Mouse (Mus musculus) intestine, postnatal 0 days (tissue): ENCODE measurements around the gene Taf6l. TPM values are rescaled to one million over a fixed set of nuclear protein-coding genes. Genes with fewer than 3 reads are reported as not detected.

Experiments
- ATAC-seq: fragments of 200-750 bp; cut with Nextera tagmentation; 2 replicates; pipeline ENCODE4 v1.8.0; 2017; ENCODE audit warnings: mild to moderate bottlenecking, moderate TSS enrichment, moderate library complexity
- H3K27ac ChIP-seq: fragments of 300-500 bp; sonication (generic); 2 replicates; pipeline ENCODE4 v1.5.1; 2014; ENCODE audit warnings: mild to moderate bottlenecking, low read depth, low read length, moderate library complexity
- H3K27me3 ChIP-seq: fragments of 300-500 bp; sonication (generic); replicated peaks from 2 replicates; pipeline ENCODE4 v1.6.1; 2014; ENCODE audit warnings: low read length, mixed read lengths; ENCODE audit not compliant: control insufficient read depth, insufficient read depth
- H3K36me3 ChIP-seq: fragments of 300-500 bp; sonication (generic); 2 replicates; pipeline ENCODE4 v1.6.1; 2014; ENCODE audit warnings: mild to moderate bottlenecking, moderate library complexity; ENCODE audit not compliant: control insufficient read depth, insufficient read depth
- H3K4me1 ChIP-seq: fragments of 300-500 bp; sonication (generic); replicated peaks from 2 replicates; pipeline ENCODE4 v1.6.1; 2014; ENCODE audit warnings: antibody characterized with exemption, low read length, mixed read lengths; ENCODE audit not compliant: control insufficient read depth, insufficient read depth
- H3K4me2 ChIP-seq: fragments of 300-500 bp; sonication (generic); replicated peaks from 2 replicates; pipeline ENCODE4 v1.6.1; 2014; ENCODE audit warnings: low read depth, mild to moderate bottlenecking, moderate library complexity
- H3K4me3 ChIP-seq: fragments of 300-500 bp; sonication (generic); 2 replicates; pipeline ENCODE4 v1.5.1; 2014; ENCODE audit warnings: low read depth, low read length
- H3K9ac ChIP-seq: fragments of 300-500 bp; sonication (generic); 2 replicates; pipeline ENCODE4 v1.6.1; 2014; ENCODE audit warnings: mild to moderate bottlenecking, low read depth, low read length
- H3K9me3 ChIP-seq: fragments of 300-500 bp; sonication (generic); 2 replicates; pipeline ENCODE4 v1.6.1; 2016; ENCODE audit warnings: mixed run types; ENCODE audit not compliant: control insufficient read depth
- CTCF ChIP-seq: sonication (generic); IDR thresholded peaks from 2 replicates; pipeline ENCODE4 v1.5.1; 2016; ENCODE audit warnings: low read depth, mild to moderate bottlenecking, control low read depth, antibody characterized with exemption, moderate library complexity
- WGBS: fragments of 180-500 bp; shearing (Covaris S2); extraction: QIAGEN DNeasy Blood & Tissue Kit; methylation state at CpG from one replicate; pipeline ENCODE4 v1.1.7; 2014; 5-methylcytosine and 5-hydroxymethylcytosine counted together
- polyA plus RNA-seq: library from polyadenylated mRNA; unstranded; fragments of >200 nt; fragmentation: Nextera tagmentation; extraction: Ambion mirVana; gene quantifications from 2 replicates; pipeline ENCODE4 v1.2.1, GENCODE M21; 2015

Taf6l gene
- 12.0 and 13.2 TPM in 2 replicates for polyA plus RNA-seq

DNA sequence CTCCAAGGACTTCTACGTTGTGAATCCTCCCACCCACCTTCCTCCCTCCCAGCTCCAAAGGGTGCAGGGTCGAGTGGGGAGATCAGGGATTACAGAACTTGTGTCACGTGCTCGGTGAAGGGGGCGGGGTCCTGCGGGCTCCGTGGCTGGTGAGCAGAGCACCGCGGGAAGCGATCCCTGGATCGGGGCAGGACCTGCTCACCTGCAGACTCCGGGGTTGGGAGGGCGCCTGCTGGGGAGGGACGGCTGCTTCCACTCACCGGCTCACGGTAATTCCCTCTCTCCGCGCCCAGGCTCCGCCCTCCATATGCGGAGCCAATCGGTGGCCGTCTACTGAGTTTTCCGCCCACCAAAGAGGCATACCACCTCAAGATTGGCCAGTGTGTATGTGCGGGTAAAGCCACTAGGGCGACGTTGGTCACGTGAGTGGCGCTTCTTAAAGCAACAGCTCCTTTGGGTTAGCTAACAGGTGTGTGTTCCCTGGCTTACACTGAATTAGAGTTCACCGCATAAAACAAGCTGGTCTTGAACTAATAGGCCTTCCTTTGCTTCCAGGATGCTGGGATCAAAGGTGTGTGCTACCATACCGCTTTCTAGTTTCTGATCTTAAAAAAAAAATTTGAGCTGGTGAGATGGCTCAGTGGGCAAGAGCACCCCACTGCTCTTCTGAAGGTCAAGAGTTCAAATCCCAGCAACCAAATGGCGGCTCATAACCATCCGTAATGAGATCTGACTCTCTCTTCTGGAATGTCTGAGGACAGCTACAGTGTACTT, at the start of gene Taf6l:
Gene Taf6l (minus strand): TSS at position 410 of the 774 bp plus-strand sequence.
- ATAC-seq = peak; percentile 100
- peak; percentile 54 for TF ChIP-seq CTCF
- whole genome bisulfite sequencing = 1% methylated on average over 32 of the region's 32 CpGs
- Histone ChIP-seq H3K9ac (peak within 1 kb of the TSS; percentile 64), H3K36me3 (peaks cover 17% of the 10 kb centered on the region), H3K27me3 (no peaks in the 10 kb centered on the region), H3K4me2 (peak within 1 kb of the TSS; percentile 60), H3K27ac (peak within 1 kb of the TSS; percentile 47; the same call in 1 of the 2 replicates), H3K4me1 (no peaks in the 10 kb centered on the region), H3K9me3 (no peaks in the 10 kb centered on the region), H3K4me3 (peak within 1 kb of the TSS; percentile 61)

DNA sequence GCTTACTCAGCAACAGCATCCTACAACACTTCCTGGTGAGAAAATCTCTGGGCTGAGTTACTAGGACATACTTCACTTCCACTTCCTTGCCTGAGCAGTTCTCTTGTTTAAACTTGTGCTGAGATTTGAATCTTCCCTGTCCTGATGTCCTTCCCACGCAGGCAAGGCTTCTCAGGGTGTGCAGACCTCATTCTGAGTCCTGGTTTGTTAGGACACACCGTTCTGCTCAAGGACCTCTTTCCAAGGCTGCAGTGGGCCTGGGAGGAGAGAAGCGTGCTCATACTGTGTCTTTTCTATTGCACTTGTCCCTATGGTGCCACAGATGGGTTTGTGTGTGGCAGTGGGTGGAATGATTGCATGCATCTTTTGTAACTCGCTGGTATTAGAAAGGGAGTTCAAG, 46.8 kb upstream of the Taf6l start:
- TF ChIP-seq CTCF = no peak
- Histone ChIP-seq H3K4me1 (no peaks in the 10 kb centered on the region), H3K9me3 (no peaks in the 10 kb centered on the region), H3K36me3 (peaks cover 67% of the 10 kb centered on the region), H3K27ac (no peak overlapping the region), H3K9ac (no peak overlapping the region), H3K4me2 (no peak overlapping the region), H3K27me3 (no peaks in the 10 kb centered on the region), H3K4me3 (no peak overlapping the region)
- ATAC-seq = no peak
- 89% methylated on average over 4 of the region's 4 CpGs for WGBS

DNA sequence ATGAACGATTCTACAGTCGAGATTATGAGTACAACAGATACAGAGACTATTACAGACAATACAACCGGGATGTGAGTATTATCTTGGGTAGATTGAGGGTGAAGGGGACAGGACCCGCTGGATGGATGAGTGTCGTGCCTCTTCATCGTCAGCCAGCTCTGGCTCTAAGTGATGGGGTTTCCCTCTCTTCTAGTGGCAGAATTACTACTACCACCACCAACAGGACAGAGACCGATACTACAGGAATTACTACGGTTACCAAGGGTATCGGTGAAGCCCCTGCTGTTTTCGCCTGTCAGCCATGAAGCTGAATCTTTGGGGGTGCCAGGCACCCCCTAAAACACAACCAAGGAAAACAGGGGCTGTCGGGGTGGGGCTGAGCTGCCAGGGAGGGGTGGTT, 45.0 kb upstream of the Taf6l start:
- H3K27me3 ChIP-seq = no peaks in the 10 kb centered on the region
- H3K9me3 ChIP-seq = no peaks in the 10 kb centered on the region
- no peak overlapping the region for H3K9ac ChIP-seq
- 84% methylated on average over 11 of the region's 11 CpGs for WGBS
- H3K27ac ChIP-seq = no peak overlapping the region
- H3K36me3 ChIP-seq = peaks cover 82% of the 10 kb centered on the region
- no peak overlapping the region for H3K4me2 ChIP-seq
- TF ChIP-seq CTCF = no peak
- H3K4me3 ChIP-seq = no peak overlapping the region
- no peak for ATAC-seq
- no peaks in the 10 kb centered on the region for H3K4me1 ChIP-seq

DNA sequence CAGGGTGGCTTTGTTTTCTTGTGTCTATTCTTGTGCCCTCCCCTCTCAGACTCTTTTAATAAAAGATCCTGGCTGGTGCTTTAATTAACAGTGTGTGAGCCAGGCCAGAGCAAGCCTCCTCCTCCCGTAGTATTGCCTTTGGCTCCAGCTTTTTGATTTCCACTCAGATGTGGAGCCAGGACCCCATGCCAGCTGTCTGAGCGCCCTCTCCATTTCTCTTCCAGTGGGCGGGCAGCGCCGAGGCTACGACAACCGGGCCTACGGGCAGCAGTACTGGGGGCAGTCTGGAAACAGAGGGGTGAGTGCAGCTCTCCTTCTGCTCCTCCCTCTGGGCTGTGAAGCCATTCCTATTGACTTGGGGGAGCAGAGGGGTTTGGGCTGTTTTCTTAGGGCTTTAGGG, 44.4 kb upstream of the Taf6l start:
- Histone ChIP-seq H3K4me3 (no peak overlapping the region), H3K27ac (no peak overlapping the region), H3K4me2 (no peak overlapping the region), H3K27me3 (no peaks in the 10 kb centered on the region), H3K9me3 (no peaks in the 10 kb centered on the region), H3K9ac (no peak overlapping the region), H3K4me1 (no peaks in the 10 kb centered on the region), H3K36me3 (peaks cover 87% of the 10 kb centered on the region)
- 87% methylated on average over 8 of the region's 8 CpGs for WGBS
- no peak for TF ChIP-seq CTCF
- ATAC-seq = no peak

DNA sequence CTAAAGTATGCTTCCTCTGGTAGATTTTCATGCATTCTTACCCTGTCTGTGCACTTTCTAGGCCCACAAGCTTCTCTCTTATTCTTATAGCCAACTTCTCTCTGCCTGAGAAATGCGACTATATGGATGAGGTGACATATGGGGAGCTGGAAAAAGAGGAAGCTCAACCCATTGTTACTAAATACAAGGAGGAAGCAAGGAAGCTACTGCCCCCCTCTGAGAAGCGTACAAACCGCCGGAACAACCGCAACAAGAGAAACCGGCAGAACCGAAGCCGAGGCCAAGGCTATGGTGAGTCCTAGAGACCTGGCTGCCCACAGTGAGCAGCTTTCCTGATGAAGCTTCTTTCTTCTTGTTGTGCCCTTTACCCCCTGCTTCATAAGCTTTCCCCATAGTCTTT, 43.4 kb upstream of the Taf6l start, which contains the start of gene AC129217.1:
Gene AC129217.1 (plus strand): TSS at position 114 of the 400 bp plus-strand sequence.
- Histone ChIP-seq H3K4me3 (no peak within 1 kb of the TSS), H3K36me3 (peaks cover 88% of the 10 kb centered on the region), H3K9ac (no peak within 1 kb of the TSS), H3K9me3 (no peaks in the 10 kb centered on the region), H3K27ac (no peak within 1 kb of the TSS), H3K4me2 (no peak within 1 kb of the TSS), H3K4me1 (no peaks in the 10 kb centered on the region), H3K27me3 (no peaks in the 10 kb centered on the region)
- no peak for TF ChIP-seq CTCF
- WGBS = 86% methylated on average over 8 of the region's 8 CpGs
- no peak for ATAC-seq

DNA sequence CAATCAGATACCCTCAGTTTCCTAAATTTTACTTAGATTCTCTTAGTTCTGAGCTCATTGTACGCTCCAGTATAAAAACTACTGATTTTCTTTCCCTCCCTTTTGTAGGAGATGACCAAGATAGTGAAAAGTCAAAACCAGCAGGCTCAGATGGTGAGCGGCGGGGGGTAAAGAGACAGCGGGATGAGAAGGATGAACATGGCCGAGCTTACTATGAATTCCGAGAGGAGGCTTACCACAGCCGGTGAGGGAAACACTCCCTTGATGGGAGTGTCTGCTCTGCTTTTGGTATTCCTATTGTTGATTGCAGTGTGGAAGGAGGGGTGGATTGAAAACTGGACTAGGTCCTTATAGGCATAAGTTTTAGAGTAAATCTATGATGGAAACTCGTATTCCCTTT, 36.5 kb upstream of the Taf6l start:
- H3K4me3 ChIP-seq = peak overlapping the region; percentile 97; the same call in 1 of the 2 replicates
- 56% methylated on average over 8 of the region's 8 CpGs for WGBS
- H3K9me3 ChIP-seq = no peaks in the 10 kb centered on the region
- H3K4me1 ChIP-seq = peaks cover 5% of the 10 kb centered on the region; the same call in 1 of the 2 replicates
- H3K9ac ChIP-seq = no peak overlapping the region
- H3K36me3 ChIP-seq = peaks cover 43% of the 10 kb centered on the region
- ATAC-seq = no peak
- peak overlapping the region; percentile 80 for H3K4me2 ChIP-seq
- H3K27ac ChIP-seq = no peak overlapping the region
- no peaks in the 10 kb centered on the region for H3K27me3 ChIP-seq
- TF ChIP-seq CTCF = no peak
